In the genomic region with DNA sequence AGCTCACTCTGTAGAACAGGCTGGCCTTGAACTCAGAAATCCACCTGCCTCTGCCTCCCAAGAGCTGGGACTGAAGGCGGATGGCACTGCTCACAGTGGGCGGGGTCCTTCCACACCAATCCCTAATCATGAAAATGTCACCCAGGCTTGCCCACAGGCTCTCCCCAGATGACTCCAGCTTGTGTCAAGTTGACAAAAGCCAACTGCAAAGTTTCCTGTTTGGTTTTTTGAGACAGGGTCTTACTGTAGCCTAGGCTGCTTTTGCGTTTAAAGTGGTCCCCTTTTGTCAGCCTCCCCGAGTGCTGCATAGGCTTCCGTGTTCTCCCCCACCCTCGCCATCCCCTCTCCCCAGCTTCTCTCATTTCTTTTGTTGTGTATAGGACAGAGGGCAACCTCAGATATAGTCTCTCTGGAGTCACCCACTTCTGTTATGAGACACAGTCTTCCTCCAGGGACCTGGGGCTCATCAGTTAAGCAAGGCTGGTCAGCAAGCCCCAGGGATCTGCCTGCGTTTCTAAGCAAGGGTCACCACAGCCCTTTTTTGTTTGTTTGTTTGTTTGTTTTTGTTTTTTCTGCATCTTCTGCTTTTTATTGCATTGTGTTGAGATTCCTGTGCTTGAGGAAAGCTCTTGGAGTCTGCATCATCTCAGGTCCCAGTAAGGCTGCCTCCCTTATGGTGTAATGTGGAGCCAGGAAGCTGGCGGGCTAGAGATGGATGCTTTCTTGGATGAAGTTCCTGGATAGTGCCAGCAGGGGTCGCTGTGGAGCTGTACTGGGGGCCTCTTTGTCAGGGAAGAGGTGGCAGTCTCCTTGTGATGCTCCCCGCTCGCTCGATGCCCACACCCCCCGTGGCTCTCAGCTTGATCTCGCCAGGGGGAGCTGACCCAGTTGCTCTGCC, we compare ENCODE assay signal across 8 mouse cellular contexts. TPM values are rescaled to one million over a fixed set of nuclear protein-coding genes. Genes with fewer than 3 reads are reported as not detected.
DNase-seq lines count a peak whose midpoint lies in the region; ATAC-seq lines count a peak whose summit lies in the region.

No protein-coding gene starts in this region.

- 0 out of 2 replicates have a peak, but pooled peaks cover 10% of the 10 kb centered on the region for H3K27me3 ChIP-seq in hindbrain, embryonic 12.5 days

- H3K4me1 ChIP-seq in hindbrain, embryonic 12.5 days = peaks cover 20% of the 10 kb centered on the region

- ATAC-seq in hindbrain, embryonic 12.5 days (ENCODE audit: low FRiP score) = peak; percentile 81

- H3K36me3 ChIP-seq in hindbrain, embryonic 12.5 days = no peaks in the 10 kb centered on the region

- H3K27ac ChIP-seq in hindbrain, embryonic 12.5 days = 0 out of 2 replicates have a peak overlapping the region, but pooled peaks have one; percentile 60

- peak overlapping the region; percentile 37; the same call in 1 of the 2 replicates for H3K9ac ChIP-seq in hindbrain, embryonic 12.5 days

- 0 out of 2 replicates have a peak overlapping the region, but pooled peaks have one; percentile 11 for H3K4me3 ChIP-seq in hindbrain, embryonic 12.5 days

- 37% methylated on average over 14 of the region's 14 CpGs for WGBS in hindbrain, embryonic 12.5 days

- peak overlapping the region; percentile 54 for H3K4me2 ChIP-seq in hindbrain, embryonic 12.5 days (replicated peaks)

- no peaks in the 10 kb centered on the region for H3K9me3 ChIP-seq in hindbrain, embryonic 12.5 days (replicated peaks)

- peak; percentile 85 for DNase-seq in Muller cell, postnatal 12 days (ENCODE audit: inconsistent ontology term)
- peak; percentile 96 to 97 for DNase-seq in cerebellum, postnatal 10 days
- peak; percentile 81 to 87 for DNase-seq in frontal cortex, postnatal 10 days (ENCODE audit: low spot score in 2 of 2)
- DNase-seq in layer of hippocampus, postnatal 10 days (ENCODE audit: low spot score in 2 of 2) = peak; percentile 98
- peak; percentile 96 for DNase-seq in lung, postnatal 14 days
- DNase-seq in retina, adult 2 months (ENCODE audit: low read depth, low spot score) = peak; percentile 81
- peak; percentile 87 for DNase-seq in thymus, postnatal 25 days

RNA-seq across cellular contexts. Expression of a gene that starts 10.4 kb away (rescaled TPM):
- 0.34 and 0.43 TPM in 2 replicates for polyA plus RNA-seq in hindbrain, embryonic 12.5 days (2016; fragmentation: Nextera tagmentation; extraction: Ambion mirVana)
- 1 to 10 TPM; 3.4 to 3.8 TPM for total RNA-seq in layer of hippocampus, postnatal 10 days (2021)

RNA-seq across cellular contexts. Expression of a gene that starts 11.2 kb away (rescaled TPM):
- polyA plus RNA-seq in hindbrain, embryonic 12.5 days (2016; fragmentation: Nextera tagmentation; extraction: Ambion mirVana) = 4.5 and 5.9 TPM in 2 replicates
- 10 to 100 TPM; 33.0 to 42.3 TPM for total RNA-seq in layer of hippocampus, postnatal 10 days (2021)

RNA-seq across cellular contexts. Expression of a gene that starts 16.1 kb away (rescaled TPM):
- 3.7 and 4.5 TPM in 2 replicates for polyA plus RNA-seq in hindbrain, embryonic 12.5 days (2016; fragmentation: Nextera tagmentation; extraction: Ambion mirVana)
- 1 to 10 TPM in 1 of 2 experiments, under 1 TPM in 1; 0.94 to 1.5 TPM for total RNA-seq in layer of hippocampus, postnatal 10 days (2021)

RNA-seq across cellular contexts. Expression of a gene that starts 56.7 kb away (rescaled TPM):
- polyA plus RNA-seq in hindbrain, embryonic 12.5 days (2016; fragmentation: Nextera tagmentation; extraction: Ambion mirVana) = 0.15 TPM in 1 of 2 replicates, not detected in the other
- under 1 TPM in 1 of 2 experiments, not detected in 1; 0.34 TPM for total RNA-seq in layer of hippocampus, postnatal 10 days (2021)

Comparison
In these comparisons a context has a peak if more than half of its experiments do, and no peak if none do; other contexts are left out.
1. Peak in every context shown above with its lines: DNase-seq, ATAC-seq, H3K4me3 ChIP-seq and H3K27ac ChIP-seq.